ENCODE assay signal across 9 mouse cellular contexts in the genomic region with DNA sequence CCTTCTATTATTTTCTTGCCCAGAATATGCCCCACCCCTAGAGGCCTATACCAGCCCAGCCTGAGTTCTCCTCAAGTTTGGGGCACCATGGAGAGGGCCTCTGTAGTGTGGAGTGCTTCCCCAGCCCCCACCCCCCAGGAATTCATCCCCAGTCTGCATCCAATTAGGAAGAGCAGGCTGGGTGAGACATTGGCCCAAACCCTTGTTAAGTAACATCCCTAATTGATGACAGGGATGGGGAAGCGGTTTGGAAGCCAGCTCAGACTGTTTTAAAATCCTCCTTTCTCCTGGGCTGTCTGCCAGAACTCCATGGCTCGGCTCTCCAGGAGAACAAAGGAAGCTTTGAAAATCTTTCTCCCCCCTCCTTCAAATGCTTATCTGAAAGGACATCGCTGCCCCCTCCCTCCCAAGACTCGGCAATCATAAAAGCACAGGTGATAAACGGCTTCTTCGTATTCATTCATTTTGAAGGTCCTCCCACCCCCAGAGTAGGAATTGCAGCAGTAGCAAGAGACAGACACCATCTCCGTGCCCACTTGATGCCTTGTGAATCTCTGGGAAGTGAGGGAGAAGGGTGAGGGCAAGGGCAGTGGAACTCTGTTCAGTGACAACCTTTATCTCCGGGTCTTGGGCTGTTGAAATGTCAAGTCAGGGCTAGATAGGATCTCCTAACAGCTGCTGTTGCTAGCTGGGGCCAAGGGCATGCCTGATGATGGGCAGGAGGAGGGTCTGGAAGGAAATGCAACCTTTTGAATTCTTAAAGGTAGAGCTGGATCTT.
DNase-seq lines count a peak whose midpoint lies in the region; ATAC-seq and TF ChIP-seq lines count a peak whose summit lies in the region.
"Had no signal": no experiment of that assay in that cellular context is flagged by ENCODE, and none has a peak within 500 bp of the region (broad histone marks: within the 10 kb centered on the region; RNA-seq: fewer than 3 reads in every experiment).

No protein-coding gene starts in this region.

- H3K9ac ChIP-seq in midbrain, embryonic 14.5 days (replicated peaks; ENCODE audit: low read length), result no peak overlapping the region
- no peak overlapping the region for H3K9ac ChIP-seq in hindbrain, postnatal 0 days (replicated peaks; ENCODE audit: low read length)

- no peak overlapping the region for H3K4me2 ChIP-seq in midbrain, embryonic 14.5 days (ENCODE audit: low read length)
- peak overlapping the region; percentile 19; the same call in 1 of the 2 replicates for H3K4me2 ChIP-seq in hindbrain, postnatal 0 days (ENCODE audit: low read depth, low read length)

- H3K9me3 ChIP-seq in midbrain, embryonic 14.5 days (ENCODE audit: control insufficient read depth, low read length), result no peaks in the 10 kb centered on the region
- no peaks in the 10 kb centered on the region for H3K9me3 ChIP-seq in midbrain, embryonic 10.5 days (replicated peaks)
- H3K9me3 ChIP-seq in hindbrain, postnatal 0 days (ENCODE audit: low read length), result no peaks in the 10 kb centered on the region

- no peak overlapping the region for H3K4me3 ChIP-seq in midbrain, embryonic 14.5 days (replicated peaks; ENCODE audit: low read depth, low read length)
- no peak overlapping the region for H3K4me3 ChIP-seq in midbrain, embryonic 10.5 days
- H3K4me3 ChIP-seq in hindbrain, postnatal 0 days (ENCODE audit: low read length), result no peak overlapping the region

- peaks cover 15% of the 10 kb centered on the region for H3K4me1 ChIP-seq in midbrain, embryonic 14.5 days (ENCODE audit: control insufficient read depth, insufficient read depth, low read length)
- H3K4me1 ChIP-seq in midbrain, embryonic 10.5 days, result peaks cover 21% of the 10 kb centered on the region
- peaks cover 15% of the 10 kb centered on the region; the same call in 1 of the 2 replicates for H3K4me1 ChIP-seq in hindbrain, postnatal 0 days (ENCODE audit: insufficient read depth, low read length)

- ATAC-seq in midbrain, embryonic 14.5 days (ENCODE audit: low FRiP score, low TSS enrichment), result peak; percentile 17; the same call in 1 of the 2 replicates
- ATAC-seq in hindbrain, postnatal 0 days, result peak; percentile 59; the same call in 1 of the 2 replicates

- peak; percentile 29 to 73 for DNase-seq in adrenal gland, adult (ENCODE audit: inconsistent age in 2 of 2, low spot score in 1 of 2)
- no peak for DNase-seq in adrenal gland, postnatal 4 days (ENCODE audit: low spot score in 2 of 2)
- peak; percentile 78 for DNase-seq in midbrain, embryonic 14.5 days
- no peak for DNase-seq in midbrain, embryonic 10.5 days (ENCODE audit: low spot score)
- DNase-seq in hindbrain, postnatal 0 days (ENCODE audit: low spot score), result peak; percentile 80
- peak; percentile 30 for DNase-seq in mesoderm, embryonic 11.5 days (ENCODE audit: low read depth, low spot score)
- DNase-seq in thymus, postnatal 10 days (ENCODE audit: low spot score in 2 of 2), result no peak
- DNase-seq in ovary, postnatal 36 days (ENCODE audit: low spot score), result no peak

- no peaks in the 10 kb centered on the region for H3K27me3 ChIP-seq in midbrain, embryonic 14.5 days (ENCODE audit: control insufficient read depth, insufficient read depth, low read length)
- H3K27me3 ChIP-seq in midbrain, embryonic 10.5 days (ENCODE audit: low read depth, poor library complexity, severe bottlenecking), result no peaks in the 10 kb centered on the region; the same call in 1 of the 2 replicates
- H3K27me3 ChIP-seq in hindbrain, postnatal 0 days (ENCODE audit: insufficient read depth, low read length), result no peaks in the 10 kb centered on the region

- WGBS in midbrain, embryonic 14.5 days, result 29% methylated on average over 8 of the region's 8 CpGs
- WGBS in midbrain, embryonic 10.5 days, result 60% methylated on average over 8 of the region's 8 CpGs
- 15% methylated on average over 8 of the region's 8 CpGs for whole genome bisulfite sequencing in hindbrain, postnatal 0 days

- H3K27ac ChIP-seq in midbrain, embryonic 14.5 days (replicated peaks; ENCODE audit: low read depth, low read length), result 0 out of 2 replicates have a peak overlapping the region, but pooled peaks have one; percentile 20
- no peak overlapping the region for H3K27ac ChIP-seq in midbrain, embryonic 10.5 days (replicated peaks)
- peak overlapping the region; percentile 26 for H3K27ac ChIP-seq in hindbrain, postnatal 0 days
- H3K27ac ChIP-seq: kidney, postnatal 0 days had no signal

- H3K36me3 ChIP-seq in midbrain, embryonic 14.5 days (ENCODE audit: control insufficient read depth, insufficient read depth, low read length), result no peaks in the 10 kb centered on the region
- H3K36me3 ChIP-seq in midbrain, embryonic 10.5 days, result no peaks in the 10 kb centered on the region
- no peaks in the 10 kb centered on the region for H3K36me3 ChIP-seq in hindbrain, postnatal 0 days (ENCODE audit: insufficient read depth, low read length)

- no peak for TF ChIP-seq CTCF in hindbrain, postnatal 0 days (IDR thresholded peaks at IDR 0.05; ENCODE audit: low read depth)

Comparison
In these comparisons a context has a peak if more than half of its experiments do, and no peak if none do; other contexts are left out.
1. DNase-seq: peak in adrenal gland, adult (2 of 2), midbrain, embryonic 14.5 days (single experiment), hindbrain, postnatal 0 days (single experiment) and mesoderm, embryonic 11.5 days (single experiment); none in adrenal gland, postnatal 4 days (0 of 2), midbrain, embryonic 10.5 days (single experiment), thymus, postnatal 10 days (0 of 2) and ovary, postnatal 36 days (single experiment).